Mouse (Mus musculus) intestine, embryonic 14.5 days (tissue): Measurements from ENCODE around the gene Ccdc194. TPM values are rescaled to one million over a fixed set of nuclear protein-coding genes. Genes with fewer than 3 reads are reported as not detected.
"Not testable (repeated sequence)": the region's sequence is repeated elsewhere in the genome, so short reads cannot be mapped to it uniquely, and the experiment has no call there.

ENCODE experiments used
- ATAC-seq: fragments of 200-750 bp; cut with Nextera tagmentation; replicated peaks from 2 replicates; pipeline ENCODE4 v1.8.0; 2017; ENCODE audit warnings: low read depth, moderate number of reproducible peaks, moderate TSS enrichment, moderate library complexity; ENCODE audit not compliant: low FRiP score, low TSS enrichment
- DNase-seq: peaks from one replicate; pipeline ENCODE4 v3.0.0-alpha.2; 2018; ENCODE audit warnings: low spot score
- H3K27ac ChIP-seq: fragments of 300-500 bp; sonication (generic); 2 replicates; pipeline ENCODE4 v1.5.1; 2014; ENCODE audit warnings: low read depth, mild to moderate bottlenecking, control low read depth
- H3K27me3 ChIP-seq: fragments of 300-500 bp; sonication (generic); replicated peaks from 2 replicates; pipeline ENCODE4 v1.6.1; 2014; ENCODE audit warnings: low read length, control low read depth; ENCODE audit not compliant: control insufficient read depth, insufficient read depth
- H3K36me3 ChIP-seq: fragments of 300-500 bp; sonication (generic); 2 replicates; pipeline ENCODE4 v1.6.1; 2014; ENCODE audit warnings: low read length, control low read depth; ENCODE audit not compliant: control insufficient read depth, insufficient read depth
- H3K4me1 ChIP-seq: fragments of 300-500 bp; sonication (generic); replicated peaks from 2 replicates; pipeline ENCODE4 v1.6.1; 2014; ENCODE audit warnings: low read length, control low read depth, mixed read lengths; ENCODE audit not compliant: control insufficient read depth, insufficient read depth
- H3K4me2 ChIP-seq: fragments of 300-500 bp; sonication (generic); 2 replicates; pipeline ENCODE4 v1.6.1; 2014; ENCODE audit warnings: low read length
- H3K4me3 ChIP-seq: fragments of 300-500 bp; sonication (generic); 2 replicates; pipeline ENCODE4 v1.5.1; 2014; ENCODE audit warnings: low read depth, low read length, control low read depth, mixed read lengths
- H3K9ac ChIP-seq: fragments of 300-500 bp; sonication (generic); 2 replicates; pipeline ENCODE4 v1.6.1; 2014; ENCODE audit warnings: mild to moderate bottlenecking, low read length
- H3K9me3 ChIP-seq: fragments of 300-500 bp; sonication (generic); 2 replicates; pipeline ENCODE4 v1.6.1; 2016; ENCODE audit warnings: low read length, control low read depth; ENCODE audit not compliant: control insufficient read depth
- WGBS: fragments of 180-500 bp; shearing (Covaris S2); extraction: QIAGEN DNeasy Blood & Tissue Kit; methylation state at CpG from one replicate; pipeline ENCODE4 v1.1.7; 2014; 5-methylcytosine and 5-hydroxymethylcytosine counted together
- polyA plus RNA-seq: library from polyadenylated mRNA; unstranded; fragments of >200 nt; fragmentation: Nextera tagmentation; extraction: Ambion mirVana; gene quantifications from 2 replicates; pipeline ENCODE4 v1.2.1, GENCODE M21; 2014

Ccdc194 gene
- polyA plus RNA-seq, 1 experiment from 2014 or later: 0.54 TPM

GRCm38 (mm10) chr8:71545053-71545452 is 19.5 kb upstream of the Ccdc194 start:
- no peaks in the 10 kb centered on the region for H3K9me3 ChIP-seq
- no peak overlapping the region for H3K4me2 ChIP-seq
- no peaks in the 10 kb centered on the region for H3K27me3 ChIP-seq
- DNase-seq (no peak), ATAC-seq (no peak)
- H3K4me3 ChIP-seq: no peak overlapping the region
- H3K27ac ChIP-seq: no peak overlapping the region
- 91% methylated on average over 11 of the region's 11 CpGs for WGBS
- peaks cover 7% of the 10 kb centered on the region for H3K4me1 ChIP-seq
- H3K9ac ChIP-seq: no peak overlapping the region
- H3K36me3 ChIP-seq: peaks cover 29% of the 10 kb centered on the region

- ATAC-seq (no peak), DNase-seq (no peak)
- no peaks in the 10 kb centered on the region for H3K9me3 ChIP-seq
- peaks cover 7% of the 10 kb centered on the region for H3K4me1 ChIP-seq
- no peaks in the 10 kb centered on the region for H3K27me3 ChIP-seq
- 88% methylated on average over 9 of the region's 9 CpGs for WGBS
- H3K36me3 ChIP-seq: peaks cover 28% of the 10 kb centered on the region
- H3K27ac ChIP-seq: no peak overlapping the region
- H3K4me3 ChIP-seq: peak overlapping the region; percentile 75
- H3K4me2 ChIP-seq: peak overlapping the region; percentile 75
- no peak overlapping the region for H3K9ac ChIP-seq
These were observed 18.2 kb upstream of the Ccdc194 start for GRCm38 (mm10) chr8:71543755-71544154.

- H3K4me3 ChIP-seq: peak within 1 kb of the TSS; percentile 75
- H3K4me1 ChIP-seq: peaks cover 10% of the 10 kb centered on the region
- peak; percentile 94 for ATAC-seq
- under 1% methylated on average over 55 of the region's 55 CpGs for WGBS
- no peaks in the 10 kb centered on the region for H3K27me3 ChIP-seq
- peak within 1 kb of the TSS; percentile 75 for H3K4me2 ChIP-seq
- H3K9me3 ChIP-seq: no peaks in the 10 kb centered on the region
- peak; percentile 92 for DNase-seq
- H3K36me3 ChIP-seq: peaks cover 20% of the 10 kb centered on the region
- peak within 1 kb of the TSS; percentile 61 for H3K9ac ChIP-seq
- 0 out of 2 replicates have a peak within 1 kb of the TSS, but pooled peaks have one; percentile 7 for H3K27ac ChIP-seq
These were observed 17.3 kb upstream of the Ccdc194 start, which contains the start of gene Mvb12a for GRCm38 (mm10) chr8:71542632-71543343. TSS of gene Mvb12a (plus strand) at chr8:71542922.

GRCm38 (mm10) chr8:71537028-71537867 is 11.7 kb upstream of the Ccdc194 start, which contains the start of gene Bst2:
TSS of gene Bst2 (minus strand) at chr8:71537456.
- H3K27ac ChIP-seq: peak within 1 kb of the TSS; percentile 76
- 0 out of 2 replicates have a peak, but pooled peaks cover 3% of the 10 kb centered on the region for H3K27me3 ChIP-seq
- WGBS: 4% methylated on average over 37 of the region's 37 CpGs
- H3K9me3 ChIP-seq: no peaks in the 10 kb centered on the region
- peak; percentile 79 for ATAC-seq
- DNase-seq: peak; percentile 88
- H3K9ac ChIP-seq: peak within 1 kb of the TSS; percentile 42
- H3K4me1 ChIP-seq: peaks cover 5% of the 10 kb centered on the region
- H3K36me3 ChIP-seq: no peaks in the 10 kb centered on the region
- peak within 1 kb of the TSS; percentile 66 for H3K4me2 ChIP-seq
- H3K4me3 ChIP-seq: peak within 1 kb of the TSS; percentile 47

GRCm38 (mm10) chr8:71535663-71536062 is 10.2 kb upstream of the Ccdc194 start:
- ATAC-seq (no peak), DNase-seq (no peak)
- WGBS: 60% methylated on average over 5 of the region's 5 CpGs
- H3K4me1 ChIP-seq: peaks cover 5% of the 10 kb centered on the region
- H3K9ac ChIP-seq: no peak overlapping the region
- H3K36me3 ChIP-seq: no peaks in the 10 kb centered on the region
- no peaks in the 10 kb centered on the region for H3K9me3 ChIP-seq
- no peak overlapping the region for H3K27ac ChIP-seq
- H3K4me3 ChIP-seq: no peak overlapping the region
- H3K27me3 ChIP-seq: 0 out of 2 replicates have a peak, but pooled peaks cover 3% of the 10 kb centered on the region
- peak overlapping the region; percentile 66; the same call in 1 of the 2 replicates for H3K4me2 ChIP-seq

GRCm38 (mm10) chr8:71534263-71534810 is 8.8 kb upstream of the Ccdc194 start:
- 0 out of 2 replicates have a peak, but pooled peaks cover 3% of the 10 kb centered on the region for H3K27me3 ChIP-seq
- ATAC-seq (no peak), DNase-seq (no peak)
- WGBS: 33% methylated on average over 3 of the region's 3 CpGs
- no peaks in the 10 kb centered on the region for H3K36me3 ChIP-seq
- no peak overlapping the region for H3K9ac ChIP-seq
- H3K27ac ChIP-seq: no peak overlapping the region
- no peak overlapping the region for H3K4me2 ChIP-seq
- no peaks in the 10 kb centered on the region for H3K9me3 ChIP-seq
- peaks cover 5% of the 10 kb centered on the region for H3K4me1 ChIP-seq
- H3K4me3 ChIP-seq: no peak overlapping the region

- not testable (repeated sequence) for DNase-seq, H3K4me3 ChIP-seq
These were observed 5.4 kb upstream of the Ccdc194 start for GRCm38 (mm10) chr8:71530735-71531467.

More at GRCm38 (mm10) chr8:71530735-71531467, 5.4 kb upstream of the Ccdc194 start:
- H3K4me2 ChIP-seq, H3K9me3 ChIP-seq, H3K36me3 ChIP-seq, H3K4me1 ChIP-seq, ATAC-seq, H3K9ac ChIP-seq, H3K27ac ChIP-seq: not testable (repeated sequence)
- 72% methylated on average over 5 of the region's 12 CpGs for WGBS
- peaks cover 14% of the 10 kb centered on the region for H3K27me3 ChIP-seq
